Mouse (Mus musculus) MEL (cell line): Measurements from ENCODE around the gene Macrod2. TPM values are rescaled to one million over a fixed set of nuclear protein-coding genes. Genes with fewer than 3 reads are reported as not detected.

Experiments
- DNase-seq: peaks from one replicate; pipeline ENCODE4 v3.0.0; 2011; ENCODE audit warnings: low read depth, low spot score
- H3K27ac ChIP-seq: 2 replicates; pipeline ENCODE4 v1.5.1; 2012; ENCODE audit warnings: low read depth, mild to moderate bottlenecking, control low read depth, low read length, moderate library complexity; ENCODE audit not compliant: control insufficient read depth
- H3K27me3 ChIP-seq, 2 experiments: fragments of 150-350 bp in 1 of 2; sonication (generic) in 1 of 2; 2 replicates each; pipeline ENCODE4 v1.6.1; 2012; ENCODE audit warnings: low read length in 2 of 2, mild to moderate bottlenecking in 2 of 2, improper control_type of control experiment in 1 of 2, moderate library complexity in 1 of 2; ENCODE audit not compliant: insufficient read depth in 2 of 2, control insufficient read depth in 1 of 2
- H3K36me3 ChIP-seq, 2 experiments: 2 replicates each; pipeline ENCODE4 v1.6.1; 2012 to 2014; ENCODE audit warnings: low read length in 2 of 2, improper control_type of control experiment in 1 of 2, inconsistent platforms in 1 of 2, mild to moderate bottlenecking in 1 of 2; ENCODE audit not compliant: insufficient read depth in 2 of 2, control insufficient read depth in 1 of 2
- H3K4me1 ChIP-seq, 2 experiments: fragments of 150-350 bp in 1 of 2; sonication (generic) in 1 of 2; 2 replicates each; pipeline ENCODE4 v1.6.1; 2012; ENCODE audit warnings: low read length in 2 of 2, improper control_type of control experiment in 1 of 2, mild to moderate bottlenecking in 1 of 2; ENCODE audit not compliant: insufficient read depth in 2 of 2, control insufficient read depth in 1 of 2
- H3K4me3 ChIP-seq, 2 experiments: fragments of 150-350 bp in 1 of 2; sonication (generic) in 1 of 2; 2 replicates each; pipeline ENCODE4 v1.5.1; 2012; ENCODE audit warnings: low read depth in 2 of 2, low read length in 2 of 2, mild to moderate bottlenecking in 2 of 2, moderate library complexity in 2 of 2, control low read depth in 1 of 2, improper control_type of control experiment in 1 of 2; ENCODE audit not compliant: control insufficient read depth in 1 of 2, insufficient read depth in 1 of 2
- H3K79me2 ChIP-seq: 2 replicates; pipeline ENCODE4 v1.6.1; 2012; ENCODE audit warnings: mild to moderate bottlenecking, low read length, moderate library complexity; ENCODE audit not compliant: control insufficient read depth, poor library complexity, insufficient read depth
- H3K9ac ChIP-seq: 2 replicates; pipeline ENCODE4 v1.6.1; 2012; ENCODE audit warnings: low read depth, mild to moderate bottlenecking, control low read depth, low read length, moderate library complexity; ENCODE audit not compliant: control insufficient read depth, poor library complexity, severe bottlenecking
- H3K9me3 ChIP-seq: fragments of 150-350 bp; sonication (generic); replicated peaks from 2 replicates; pipeline ENCODE4 v1.6.1; 2012; ENCODE audit warnings: mild to moderate bottlenecking, low read length, improper control_type of control experiment, moderate library complexity; ENCODE audit not compliant: insufficient read depth
- CHD1 ChIP-seq: IDR thresholded peaks from 2 replicates; pipeline ENCODE4 v1.6.1; 2012; ENCODE audit warnings: low read depth, mild to moderate bottlenecking, inconsistent platforms, low read length, improper control_type of control experiment
- CHD2 ChIP-seq: IDR thresholded peaks from 2 replicates; pipeline ENCODE4 v1.6.1; 2011; ENCODE audit warnings: low read length, improper control_type of control experiment
- ETS1 ChIP-seq: IDR thresholded peaks from 2 replicates; pipeline ENCODE4 v1.6.1; 2012; ENCODE audit warnings: low read depth, mild to moderate bottlenecking, inconsistent platforms, low read length, improper control_type of control experiment, moderate library complexity
- GABPA ChIP-seq: IDR thresholded peaks from 2 replicates; pipeline ENCODE4 v1.6.1; 2012; ENCODE audit warnings: low read depth, mild to moderate bottlenecking, inconsistent platforms, low read length, improper control_type of control experiment, moderate library complexity
- JUND ChIP-seq: IDR thresholded peaks from 2 replicates; pipeline ENCODE4 v1.6.1; 2011; ENCODE audit warnings: low read depth, mild to moderate bottlenecking, improper control_type of control experiment, low read length
- MAZ ChIP-seq: IDR thresholded peaks from 2 replicates; pipeline ENCODE4 v1.6.1; 2012; ENCODE audit warnings: low read depth, mild to moderate bottlenecking, inconsistent platforms, low read length, improper control_type of control experiment
- MEF2A ChIP-seq: IDR thresholded peaks from 2 replicates; pipeline ENCODE4 v1.6.1; 2014; ENCODE audit warnings: low read depth, mild to moderate bottlenecking, inconsistent platforms, low read length, improper control_type of control experiment; ENCODE audit not compliant: poor library complexity, insufficient replicate concordance, severe bottlenecking; ENCODE audit errors: extremely low read depth
- MYC ChIP-seq: IDR thresholded peaks from 2 replicates; pipeline ENCODE4 v1.6.1; 2011; ENCODE audit warnings: low read depth, mild to moderate bottlenecking, low read length, improper control_type of control experiment, moderate library complexity
- POLR2A ChIP-seq, 2 experiments: IDR thresholded peaks; 2 replicates each; pipeline ENCODE4 v1.6.1; 2011 to 2012; ENCODE audit warnings: low read length in 2 of 2, mild to moderate bottlenecking in 2 of 2, control low read depth in 1 of 2, improper control_type of control experiment in 1 of 2, low read depth in 1 of 2, moderate library complexity in 1 of 2; ENCODE audit not compliant: control insufficient read depth in 1 of 2, insufficient read depth in 1 of 2, poor library complexity in 1 of 2
- POLR2AphosphoS2 ChIP-seq: IDR thresholded peaks from 2 replicates; pipeline ENCODE4 v1.6.1; 2011; ENCODE audit warnings: low read length, improper control_type of control experiment
- SIN3A ChIP-seq: IDR thresholded peaks from 2 replicates; pipeline ENCODE4 v1.6.1; 2012; ENCODE audit warnings: low read length, improper control_type of control experiment, inconsistent platforms
- SMC3 ChIP-seq: IDR thresholded peaks from 2 replicates; pipeline ENCODE4 v1.6.1; 2011; ENCODE audit warnings: low read depth, low read length, improper control_type of control experiment
- TBP ChIP-seq: IDR thresholded peaks from 2 replicates; pipeline ENCODE4 v1.8.0; 2011; ENCODE audit warnings: low read depth, low read length, improper control_type of control experiment
- UBTF ChIP-seq: IDR thresholded peaks from 2 replicates; pipeline ENCODE4 v1.6.1; 2012; ENCODE audit warnings: low read depth, mild to moderate bottlenecking, inconsistent platforms, low read length, improper control_type of control experiment, moderate library complexity, borderline replicate concordance; ENCODE audit not compliant: insufficient read depth
- USF1 ChIP-seq: IDR thresholded peaks from 2 replicates; pipeline ENCODE4 v1.6.1; 2014; ENCODE audit warnings: low read depth, mild to moderate bottlenecking, inconsistent platforms, low read length, improper control_type of control experiment, moderate library complexity
- ZMIZ1 ChIP-seq: IDR thresholded peaks from 2 replicates; pipeline ENCODE4 v1.6.1; 2012; ENCODE audit warnings: low read depth, mild to moderate bottlenecking, inconsistent platforms, low read length, improper control_type of control experiment, moderate library complexity
- ZNF384 ChIP-seq: IDR thresholded peaks from 2 replicates; pipeline ENCODE4 v1.6.1; 2012; ENCODE audit warnings: low read depth, mild to moderate bottlenecking, inconsistent platforms, low read length, improper control_type of control experiment
- polyA plus RNA-seq, 2 experiments: library from polyadenylated mRNA; stranded (reverse) in 1 of 2; unstranded in 1 of 2; fragments of >175 nt in 1 of 2; fragments of >200 nt in 1 of 2; gene quantifications; 2 replicates each; pipeline versions ENCODE4 v1.2.1 to v1.2.4; 2012; ENCODE audit warnings: low replicate concordance in 2 of 2, low read depth in 1 of 2; ENCODE audit not compliant: insufficient read length in 2 of 2, insufficient read depth in 1 of 2, missing spikeins in 1 of 2
- total RNA-seq: library from RNA; depleted of rRNA; stranded (reverse); fragments of 300-350 nt; gene quantifications from 2 replicates; pipeline ENCODE4 v1.2.3, GENCODE M21; 2012

The Macrod2 gene
- total and polyA plus RNA-seq, 3 experiments = not detected

DNA sequence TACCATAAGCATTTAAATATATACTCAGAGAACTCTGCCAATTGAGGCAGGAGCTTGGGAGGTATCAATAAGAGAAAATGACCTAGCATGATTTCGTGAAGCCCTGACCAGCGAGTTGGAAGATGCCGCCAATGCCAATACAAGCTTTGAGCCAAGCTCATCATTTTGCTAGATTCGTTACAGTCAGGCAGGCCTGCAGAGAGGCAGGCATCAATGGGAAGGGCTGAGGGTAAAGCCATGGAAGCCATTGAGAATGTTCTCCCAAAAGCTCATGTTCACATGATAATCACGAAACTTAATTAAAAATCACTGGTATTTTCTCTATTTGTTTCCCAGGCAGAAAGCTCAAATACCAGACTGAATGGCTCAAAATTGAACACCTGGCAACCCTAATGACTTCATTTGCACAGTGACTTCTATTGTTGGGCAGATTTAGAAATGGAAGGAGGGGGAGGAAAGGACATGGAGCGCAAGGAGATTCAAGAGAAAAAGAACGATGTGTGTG is 928.9 kb downstream of the Macrod2 start:
- Histone ChIP-seq H3K27ac (no peak overlapping the region), H3K4me3 (no peak overlapping the region), H3K79me2 (no peaks in the 10 kb centered on the region), H3K9me3 (no peaks in the 10 kb centered on the region), H3K9ac (no peak overlapping the region), H3K4me1 (no peaks in the 10 kb centered on the region), H3K27me3 (no peaks in the 10 kb centered on the region), H3K36me3 (no peaks in the 10 kb centered on the region)
- no peak for DNase-seq
- no peak for TF ChIP-seq MYC

- H3K4me3 ChIP-seq = no peak overlapping the region
- H3K9ac ChIP-seq = no peak overlapping the region
- H3K36me3 ChIP-seq = no peaks in the 10 kb centered on the region
- DNase-seq = no peak
- no peaks in the 10 kb centered on the region for H3K9me3 ChIP-seq
- no peaks in the 10 kb centered on the region for H3K4me1 ChIP-seq
- H3K27ac ChIP-seq = no peak overlapping the region
- H3K27me3 ChIP-seq = no peaks in the 10 kb centered on the region
- TF ChIP-seq CHD2 = no peak
- no peak for TF ChIP-seq GABPA
- TF ChIP-seq USF1 = no peak
- TF ChIP-seq SIN3A = no peak
- TF ChIP-seq POLR2A (IDR thresholded peaks at IDR 0.05; ENCODE audit: control insufficient read depth in 1 of 2, insufficient read depth in 1 of 2, low read depth in 1 of 2, low read length in 2 of 2, poor library complexity in 1 of 2) = no peak
- no peak for TF ChIP-seq TBP
- TF ChIP-seq SMC3 = no peak
- no peak for TF ChIP-seq JUND
- no peak for TF ChIP-seq ETS1
- no peak for TF ChIP-seq ZMIZ1
- TF ChIP-seq MEF2A = no peak
- TF ChIP-seq UBTF = no peak
- no peak for TF ChIP-seq POLR2AphosphoS2
- no peak for TF ChIP-seq ZNF384
- no peak for TF ChIP-seq MAZ
- no peaks in the 10 kb centered on the region for H3K79me2 ChIP-seq
Measured at GRCm38 (mm10) chr2:141327296-141327695, 932.2 kb downstream of the Macrod2 start.

DNA sequence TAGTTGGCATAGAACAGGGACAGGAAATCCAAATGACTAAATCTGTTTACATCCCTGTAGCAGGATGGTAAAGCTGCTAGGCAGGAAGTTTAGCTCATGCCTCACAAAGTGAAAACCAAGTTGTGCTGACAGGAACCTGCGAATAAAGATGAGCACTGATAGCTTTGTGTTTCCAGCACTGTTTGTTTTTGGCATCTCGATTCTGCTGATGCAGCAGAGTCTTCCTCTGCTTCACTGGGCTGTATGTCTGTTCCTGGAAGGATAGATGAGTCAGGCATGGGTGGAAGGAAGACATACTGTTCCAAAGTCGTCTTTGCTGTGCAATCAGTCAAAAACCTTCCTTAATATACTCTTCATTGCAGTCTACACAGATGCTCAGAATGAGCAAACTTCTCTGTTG is 942.6 kb downstream of the Macrod2 start:
- Histone ChIP-seq H3K27me3 (no peaks in the 10 kb centered on the region), H3K9me3 (no peaks in the 10 kb centered on the region), H3K79me2 (no peaks in the 10 kb centered on the region), H3K27ac (no peak overlapping the region), H3K4me3 (no peak overlapping the region), H3K36me3 (no peaks in the 10 kb centered on the region), H3K4me1 (no peaks in the 10 kb centered on the region), H3K9ac (no peak overlapping the region)
- TF ChIP-seq SIN3A (no peak), CHD1 (no peak)
- DNase-seq = no peak
